Mouse (Mus musculus): ENCODE measurements at regions not wholly inside any gene's neighbourhood (a gene's known extent, or its start where the extent isn't known, plus 50 kb on each side); places are given as distances from the start of the nearest gene placed in this dataset.

DNA sequence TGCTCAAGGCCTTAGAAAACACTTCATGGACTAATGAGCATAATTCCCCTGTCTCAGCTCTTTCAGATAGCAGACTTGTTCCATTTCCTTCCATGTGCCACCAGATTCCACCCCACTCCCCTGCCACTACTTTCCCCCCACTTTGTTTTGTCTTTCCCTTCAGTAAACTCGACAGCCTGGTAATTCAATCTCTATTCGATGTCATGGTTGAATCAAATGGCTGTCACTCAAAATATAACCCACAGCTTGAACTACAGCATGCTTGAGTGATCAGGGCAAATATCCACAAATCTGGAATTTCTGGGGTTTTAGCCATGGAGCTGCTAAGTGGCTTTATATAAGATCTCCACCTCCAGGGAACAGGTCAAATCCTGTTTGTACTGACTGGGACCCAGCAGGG, 168.6 kb upstream of the Gdnf start:
- H3K9me3 ChIP-seq: no peaks in the 10 kb centered on the region
- ATAC-seq (ENCODE audit: insufficient number of reproducible peaks, insufficient read depth, low FRiP score, low TSS enrichment): 0 out of 2 replicates have a peak, but pooled peaks have one; percentile 47
- H3K9ac ChIP-seq: no peak overlapping the region
- WGBS: 25% methylated on average over 2 of the region's 2 CpGs
- peaks cover 2% of the 10 kb centered on the region; the same call in 1 of the 2 replicates for H3K4me1 ChIP-seq
- no peaks in the 10 kb centered on the region for H3K36me3 ChIP-seq
- no peaks in the 10 kb centered on the region for H3K27me3 ChIP-seq
- no peak overlapping the region for H3K27ac ChIP-seq
- no peak overlapping the region for H3K4me2 ChIP-seq (replicated peaks)
- H3K4me3 ChIP-seq: no peak overlapping the region

DNA sequence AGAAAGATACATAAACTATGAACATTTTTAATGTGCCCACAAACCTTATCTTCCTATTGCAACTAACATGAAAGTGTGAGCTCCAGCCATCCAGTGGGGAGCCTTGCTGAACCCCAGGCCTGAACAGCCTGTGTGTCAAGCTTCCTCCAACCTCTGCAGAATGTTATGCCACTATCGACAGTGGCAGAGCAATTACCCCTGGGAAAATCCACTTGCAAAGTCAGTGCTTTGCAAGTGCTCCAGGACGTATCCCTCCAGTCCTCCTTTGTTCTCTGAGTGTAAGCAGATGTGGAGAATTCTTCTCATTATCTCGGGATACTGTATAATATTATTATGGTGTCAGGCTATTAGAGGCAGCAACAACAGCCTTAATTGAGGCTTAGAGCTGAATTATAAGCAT, 159.9 kb upstream of the Gdnf start:
- Histone ChIP-seq H3K4me2 (replicated peaks) (no peak overlapping the region), H3K4me1 (peaks cover 10% of the 10 kb centered on the region; the same call in 1 of the 2 replicates), H3K27ac (no peak overlapping the region), H3K36me3 (no peaks in the 10 kb centered on the region), H3K27me3 (no peaks in the 10 kb centered on the region; the same call in 1 of the 2 replicates), H3K4me3 (no peak overlapping the region), H3K9me3 (no peaks in the 10 kb centered on the region), H3K9ac (no peak overlapping the region)
- WGBS: 16% methylated on average over 3 of the region's 3 CpGs
- ATAC-seq (ENCODE audit: insufficient number of reproducible peaks, insufficient read depth, low FRiP score, low TSS enrichment): no peak

DNA sequence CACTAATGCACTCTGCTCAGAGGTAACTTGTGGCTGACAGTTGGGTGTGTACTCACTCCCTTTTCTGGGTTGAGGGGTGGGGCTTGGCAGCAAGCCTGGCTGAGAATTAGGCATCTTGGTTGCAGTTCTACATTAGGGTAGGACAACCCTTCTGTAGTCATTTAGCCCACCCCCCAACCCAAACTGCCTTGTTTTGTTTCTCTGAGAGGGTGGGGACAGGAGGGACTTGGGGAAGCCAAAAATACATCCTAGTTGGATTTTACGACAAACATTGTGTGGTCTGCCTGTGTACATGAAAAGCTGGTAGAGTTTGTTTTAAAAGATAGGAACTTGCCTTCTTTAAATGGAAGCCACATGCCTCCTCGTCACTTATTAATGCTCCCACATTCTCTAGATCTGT, 146.8 kb upstream of the Gdnf start:
- no peak for ATAC-seq (ENCODE audit: insufficient number of reproducible peaks, insufficient read depth, low FRiP score, low TSS enrichment)
- no peaks in the 10 kb centered on the region for H3K36me3 ChIP-seq

DNA sequence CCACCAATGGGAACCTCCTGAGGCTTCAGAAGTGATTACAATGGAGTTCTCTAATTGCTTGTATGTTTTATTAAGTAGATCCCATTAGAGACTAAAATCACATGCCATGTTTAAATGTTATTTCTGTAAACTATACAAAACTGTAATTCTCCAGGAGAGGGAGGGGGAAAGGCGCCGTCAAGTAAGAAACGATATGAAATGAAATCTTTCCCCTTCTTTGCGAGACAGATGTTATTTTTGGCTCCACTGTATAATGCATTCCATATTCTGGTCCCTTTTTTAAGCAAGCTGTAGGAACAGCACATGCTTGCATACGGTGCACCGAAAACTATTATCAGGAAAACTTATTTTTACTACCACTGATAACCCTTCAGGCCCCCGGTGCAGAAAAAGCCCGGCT, 141.0 kb upstream of the Gdnf start:
- H3K4me1 ChIP-seq: 0 out of 2 replicates have a peak, but pooled peaks cover 3% of the 10 kb centered on the region
- no peak overlapping the region for H3K4me2 ChIP-seq (replicated peaks)
- no peak for ATAC-seq (ENCODE audit: insufficient number of reproducible peaks, insufficient read depth, low FRiP score, low TSS enrichment)
- peaks cover 11% of the 10 kb centered on the region for H3K27me3 ChIP-seq
- no peak overlapping the region for H3K4me3 ChIP-seq
- 44% methylated on average over 8 of the region's 8 CpGs for WGBS
- H3K9me3 ChIP-seq: no peaks in the 10 kb centered on the region
- no peak overlapping the region for H3K9ac ChIP-seq
- no peak overlapping the region for H3K27ac ChIP-seq
- H3K36me3 ChIP-seq: no peaks in the 10 kb centered on the region

More for the DNA sequence above, 146.8 kb upstream of the Gdnf start:
- H3K9ac ChIP-seq: no peak overlapping the region
- H3K4me2 ChIP-seq (replicated peaks): no peak overlapping the region
- H3K4me3 ChIP-seq: no peak overlapping the region
- peaks cover 11% of the 10 kb centered on the region; the same call in 1 of the 2 replicates for H3K27me3 ChIP-seq
- 0 out of 2 replicates have a peak, but pooled peaks cover 2% of the 10 kb centered on the region for H3K4me1 ChIP-seq
- no peaks in the 10 kb centered on the region for H3K9me3 ChIP-seq
- H3K27ac ChIP-seq: no peak overlapping the region
- WGBS: 42% methylated on average over 2 of the region's 2 CpGs

DNA sequence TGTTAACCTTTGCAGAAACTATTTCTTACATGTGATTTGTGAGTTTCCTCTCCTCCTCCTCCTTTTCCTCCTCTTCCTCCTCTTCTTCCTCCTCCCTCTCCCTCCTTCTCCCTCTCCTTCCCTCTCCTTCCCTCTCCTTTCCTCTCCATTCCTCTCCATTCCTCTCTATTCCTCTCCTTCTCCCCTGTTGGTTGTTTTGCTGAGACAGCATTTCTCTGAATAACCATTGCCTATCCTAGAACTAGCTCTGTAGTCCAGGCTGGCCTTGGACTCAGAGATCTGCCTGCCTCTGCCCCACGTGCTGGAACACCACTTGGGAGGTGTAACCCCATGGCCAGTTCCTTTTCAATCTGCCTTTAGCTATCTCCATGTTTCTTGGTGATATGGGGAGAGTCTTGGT, 133.7 kb upstream of the Gdnf start:
- ATAC-seq (ENCODE audit: insufficient number of reproducible peaks, insufficient read depth, low FRiP score, low TSS enrichment): no peak
- Histone ChIP-seq H3K9ac (no peak overlapping the region), H3K36me3 (no peaks in the 10 kb centered on the region), H3K4me1 (no peaks in the 10 kb centered on the region), H3K27ac (no peak overlapping the region), H3K9me3 (no peaks in the 10 kb centered on the region), H3K4me3 (no peak overlapping the region), H3K27me3 (peaks cover 4% of the 10 kb centered on the region), H3K4me2 (replicated peaks) (no peak overlapping the region)
- WGBS: 58% methylated on average over 1 of the region's 1 CpGs

DNA sequence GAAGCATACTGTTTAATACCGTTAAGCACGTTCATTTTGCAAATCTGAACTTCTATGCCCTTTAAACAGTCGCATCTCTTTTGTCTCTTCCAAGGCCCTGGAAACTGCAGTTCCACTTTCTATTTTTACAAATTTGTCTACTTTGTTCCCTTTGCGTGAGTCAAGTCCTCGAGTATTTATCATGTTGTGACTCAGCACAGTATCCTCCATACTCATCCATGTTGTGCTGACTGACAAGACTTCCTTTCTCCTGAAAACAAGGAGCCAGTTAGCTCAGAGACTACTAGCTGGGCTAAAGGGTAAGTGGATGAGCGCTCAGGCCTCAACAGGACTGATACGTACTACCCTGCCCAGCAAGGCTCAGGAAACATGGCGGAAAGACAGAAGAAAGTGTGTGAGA, 131.9 kb upstream of the Gdnf start:
- 94% methylated on average over 8 of the region's 8 CpGs for WGBS
- peaks cover 4% of the 10 kb centered on the region for H3K27me3 ChIP-seq
- no peak overlapping the region for H3K4me3 ChIP-seq
- H3K4me1 ChIP-seq: no peaks in the 10 kb centered on the region
- no peak overlapping the region for H3K4me2 ChIP-seq (replicated peaks)
- ATAC-seq (ENCODE audit: insufficient number of reproducible peaks, insufficient read depth, low FRiP score, low TSS enrichment): no peak
- H3K9me3 ChIP-seq: no peaks in the 10 kb centered on the region
- no peak overlapping the region for H3K9ac ChIP-seq
- H3K36me3 ChIP-seq: no peaks in the 10 kb centered on the region
- H3K27ac ChIP-seq: no peak overlapping the region

DNA sequence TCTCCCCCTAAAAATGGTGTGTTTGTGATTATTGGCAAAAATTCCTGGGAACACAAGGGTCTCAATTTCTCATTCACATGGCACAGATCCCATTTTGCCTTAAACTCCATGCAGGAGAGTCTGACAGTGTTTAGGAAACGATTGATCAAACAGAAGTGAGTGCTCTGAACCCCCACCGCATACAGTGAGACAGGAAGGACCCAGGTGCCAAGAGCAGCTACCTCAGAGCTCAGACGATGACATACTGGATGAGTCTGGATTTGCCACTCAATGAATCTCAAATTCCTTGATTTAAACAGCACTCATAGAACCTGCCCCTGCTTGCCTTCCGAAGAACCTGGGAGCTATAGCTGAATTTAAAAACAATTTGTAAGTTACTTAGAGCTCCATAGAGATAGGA, 129.6 kb upstream of the Gdnf start:
- Histone ChIP-seq H3K27ac (no peak overlapping the region), H3K4me1 (no peaks in the 10 kb centered on the region), H3K4me2 (replicated peaks) (no peak overlapping the region), H3K9me3 (no peaks in the 10 kb centered on the region), H3K9ac (no peak overlapping the region), H3K27me3 (peaks cover 4% of the 10 kb centered on the region), H3K36me3 (no peaks in the 10 kb centered on the region), H3K4me3 (no peak overlapping the region)
- ATAC-seq (ENCODE audit: insufficient number of reproducible peaks, insufficient read depth, low FRiP score, low TSS enrichment): no peak
- WGBS: 68% methylated on average over 4 of the region's 4 CpGs

DNA sequence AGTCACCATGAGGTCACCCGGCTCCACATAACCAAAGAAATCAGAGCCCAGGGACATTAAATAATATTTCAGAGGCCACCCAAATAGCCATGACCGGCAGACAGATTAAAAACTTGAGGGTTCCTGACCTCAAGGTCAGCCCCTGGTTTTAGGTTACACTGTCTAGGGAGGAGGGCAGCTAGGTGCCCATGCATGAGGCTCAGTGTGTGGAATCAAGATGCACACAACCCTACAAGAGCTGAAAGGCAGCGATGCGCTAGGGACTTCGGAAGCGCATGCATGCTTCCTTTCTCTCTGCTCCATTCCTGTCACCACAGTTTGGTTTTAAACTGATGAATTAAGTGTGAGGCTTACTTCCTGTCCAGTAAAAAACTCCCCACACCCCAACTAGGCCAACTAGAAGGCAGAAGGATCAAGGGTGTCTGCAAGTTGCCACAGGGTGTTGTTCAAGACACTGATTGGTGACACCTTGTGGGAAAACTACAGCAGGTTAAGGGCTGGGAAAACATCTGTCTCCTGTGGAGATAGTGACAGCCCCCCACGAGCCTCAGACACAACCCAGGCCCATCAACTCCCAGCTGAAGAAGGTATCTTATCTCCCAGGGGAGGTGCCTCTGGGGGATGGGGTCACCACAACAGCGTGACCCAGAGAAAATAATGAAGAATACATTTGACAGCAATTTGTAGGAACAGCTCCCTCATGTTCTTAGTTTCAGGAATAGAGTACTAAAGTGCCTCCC, 127.2 kb upstream of the Gdnf start:
- no peaks in the 10 kb centered on the region for H3K27me3 ChIP-seq
- 43% methylated on average over 8 of the region's 8 CpGs for WGBS
- no peak overlapping the region for H3K9ac ChIP-seq
- ATAC-seq (ENCODE audit: insufficient number of reproducible peaks, insufficient read depth, low FRiP score, low TSS enrichment): no peak
- no peak overlapping the region for H3K4me3 ChIP-seq
- no peaks in the 10 kb centered on the region for H3K36me3 ChIP-seq
- H3K9me3 ChIP-seq: no peaks in the 10 kb centered on the region
- H3K4me2 ChIP-seq (replicated peaks): no peak overlapping the region
- no peak overlapping the region for H3K27ac ChIP-seq
- H3K4me1 ChIP-seq: no peaks in the 10 kb centered on the region

DNA sequence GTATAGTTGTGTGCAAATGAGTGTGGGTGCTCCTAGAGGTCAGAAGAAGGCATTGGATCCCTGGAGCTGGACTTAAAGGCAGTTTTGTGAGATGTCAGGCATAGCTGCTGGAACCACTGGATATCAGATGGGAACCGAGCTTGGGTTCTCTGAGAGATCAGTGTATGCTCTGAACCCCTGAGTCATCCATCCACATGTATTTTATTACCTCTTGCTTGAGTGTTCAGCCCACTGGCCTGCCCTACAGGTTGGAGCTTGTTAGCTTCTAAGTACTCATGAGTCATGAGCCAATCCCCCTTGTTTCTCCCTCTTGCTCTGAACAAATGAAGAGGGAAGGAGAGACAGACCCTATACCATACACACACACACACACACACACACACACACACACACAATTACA, 119.4 kb upstream of the Gdnf start:
- H3K9ac ChIP-seq: no peak overlapping the region
- H3K4me3 ChIP-seq: no peak overlapping the region
- no peaks in the 10 kb centered on the region for H3K27me3 ChIP-seq
- WGBS: 95% methylated on average over 1 of the region's 1 CpGs
- no peak for ATAC-seq (ENCODE audit: insufficient number of reproducible peaks, insufficient read depth, low FRiP score, low TSS enrichment)
- no peaks in the 10 kb centered on the region for H3K36me3 ChIP-seq
- no peaks in the 10 kb centered on the region for H3K9me3 ChIP-seq
- H3K27ac ChIP-seq: no peak overlapping the region
- no peaks in the 10 kb centered on the region for H3K4me1 ChIP-seq
- no peak overlapping the region for H3K4me2 ChIP-seq (replicated peaks)

DNA sequence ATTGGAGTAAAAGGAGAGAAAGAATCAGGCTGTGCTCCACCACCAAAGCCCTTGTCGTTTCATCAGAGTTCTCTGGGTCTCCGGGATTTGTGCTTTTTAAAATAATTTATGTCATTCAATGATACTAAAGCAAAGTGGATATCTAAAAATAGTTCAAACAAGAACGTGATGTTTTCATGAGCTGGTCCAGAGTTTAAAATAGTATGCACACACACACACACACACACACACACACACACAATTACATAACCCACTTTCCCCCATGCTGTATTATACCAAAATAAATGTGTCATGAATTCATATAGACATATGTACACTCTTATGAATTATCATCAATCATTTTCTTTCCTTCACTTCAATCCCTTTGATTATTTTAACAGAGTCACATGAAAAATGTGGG, 118.5 kb upstream of the Gdnf start:
- Histone ChIP-seq H3K4me1 (no peaks in the 10 kb centered on the region), H3K36me3 (no peaks in the 10 kb centered on the region), H3K9ac (no peak overlapping the region), H3K4me2 (replicated peaks) (no peak overlapping the region), H3K9me3 (no peaks in the 10 kb centered on the region), H3K27ac (no peak overlapping the region), H3K27me3 (no peaks in the 10 kb centered on the region), H3K4me3 (no peak overlapping the region)
- no peak for ATAC-seq (ENCODE audit: insufficient number of reproducible peaks, insufficient read depth, low FRiP score, low TSS enrichment)
- 83% methylated on average over 3 of the region's 3 CpGs for WGBS

DNA sequence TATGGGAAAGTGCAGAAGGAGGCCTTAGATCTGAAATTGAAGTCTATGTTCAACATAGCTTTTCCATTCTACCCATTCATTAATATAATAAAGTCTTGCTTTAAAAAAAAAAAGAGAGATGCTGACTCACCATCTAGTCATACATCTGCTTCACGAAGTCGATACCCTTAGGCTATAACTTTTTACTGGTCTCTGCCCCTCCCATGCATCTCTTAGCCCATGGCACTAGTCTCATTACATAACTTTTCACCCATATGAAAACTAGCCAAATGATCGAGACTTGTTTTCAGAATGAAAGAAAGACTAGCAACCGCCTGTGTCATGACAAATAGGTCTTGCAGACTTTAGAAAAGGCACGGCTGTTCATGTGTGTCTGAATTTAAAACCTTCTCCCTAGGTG, 116.6 kb upstream of the Gdnf start:
- H3K4me3 ChIP-seq: no peak overlapping the region
- H3K4me2 ChIP-seq (replicated peaks): no peak overlapping the region
- H3K9me3 ChIP-seq: no peaks in the 10 kb centered on the region
- 92% methylated on average over 5 of the region's 5 CpGs for WGBS
- H3K27ac ChIP-seq: no peak overlapping the region
- no peaks in the 10 kb centered on the region for H3K27me3 ChIP-seq
- no peak overlapping the region for H3K9ac ChIP-seq
- H3K36me3 ChIP-seq: no peaks in the 10 kb centered on the region
- H3K4me1 ChIP-seq: no peaks in the 10 kb centered on the region
- ATAC-seq (ENCODE audit: insufficient number of reproducible peaks, insufficient read depth, low FRiP score, low TSS enrichment): no peak

DNA sequence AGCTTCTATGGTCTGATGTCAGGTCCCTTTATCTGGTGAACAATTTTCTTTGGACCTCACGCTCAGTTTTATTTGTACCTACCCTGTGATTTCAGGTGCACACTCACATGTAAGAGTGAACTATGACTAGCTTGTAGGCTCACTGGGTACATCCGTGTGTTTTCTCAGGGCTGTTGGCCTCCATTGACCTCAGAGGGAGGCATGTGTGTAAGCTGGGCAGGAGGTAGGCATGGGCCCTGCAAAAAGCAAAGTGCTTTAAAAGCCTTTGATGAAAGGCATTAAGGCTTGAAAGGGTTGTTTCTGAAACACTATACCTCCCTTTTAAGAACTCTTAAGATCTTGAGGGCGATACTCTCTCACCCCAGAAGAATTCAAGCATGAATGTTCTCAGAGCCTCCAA, 112.9 kb upstream of the Gdnf start:
- WGBS: 42% methylated on average over 3 of the region's 3 CpGs
- no peaks in the 10 kb centered on the region for H3K4me1 ChIP-seq
- H3K36me3 ChIP-seq: no peaks in the 10 kb centered on the region
- no peak overlapping the region for H3K4me2 ChIP-seq (replicated peaks)
- H3K27ac ChIP-seq: no peak overlapping the region
- H3K4me3 ChIP-seq: no peak overlapping the region
- no peaks in the 10 kb centered on the region for H3K9me3 ChIP-seq
- ATAC-seq (ENCODE audit: insufficient number of reproducible peaks, insufficient read depth, low FRiP score, low TSS enrichment): no peak
- no peak overlapping the region for H3K9ac ChIP-seq
- no peaks in the 10 kb centered on the region for H3K27me3 ChIP-seq

Measured in embryonic facial prominence, embryonic 12.5 days (tissue).